Mouse (Mus musculus): Measurements from ENCODE around the gene Iqgap3. TPM values are rescaled to one million over a fixed set of nuclear protein-coding genes. Genes with fewer than 3 reads are reported as not detected.

Gene Iqgap3
- total RNA-seq (2015; ENCODE audit: low replicate concordance) = 6.5 and 6.7 TPM in 2 replicates
- 6.8 and 25.6 TPM in 2 replicates for total RNA-seq (2017; ENCODE audit: low replicate concordance)

- peak; percentile 93 for ATAC-seq (replicated peaks; ENCODE audit: low FRiP score, poor library complexity, severe bottlenecking)
Observed at GRCm38 (mm10) chr3:88081345-88082223, at the start of gene Iqgap3. TSS of gene Iqgap3 (plus strand) at chr3:88081971.

GRCm38 (mm10) chr3:88033506-88033905 is 48.3 kb upstream of the Iqgap3 start:
- ATAC-seq (replicated peaks; ENCODE audit: low FRiP score, poor library complexity, severe bottlenecking) = no peak

GRCm38 (mm10) chr3:88035561-88036293 is 46.0 kb upstream of the Iqgap3 start:
- ATAC-seq (replicated peaks; ENCODE audit: low FRiP score, poor library complexity, severe bottlenecking) = no peak

- peak; percentile 99 for ATAC-seq (replicated peaks; ENCODE audit: low FRiP score, poor library complexity, severe bottlenecking)
Observed at GRCm38 (mm10) chr3:88042661-88043421, 38.9 kb upstream of the Iqgap3 start, which contains the start of gene Gpatch4. TSS of gene Gpatch4 (plus strand) at chr3:88043108.

- no peak for ATAC-seq (replicated peaks; ENCODE audit: low FRiP score, poor library complexity, severe bottlenecking)
Observed at GRCm38 (mm10) chr3:88049532-88049931, 32.2 kb upstream of the Iqgap3 start.

GRCm38 (mm10) chr3:88057030-88057429 is 24.7 kb upstream of the Iqgap3 start:
- ATAC-seq (replicated peaks; ENCODE audit: low FRiP score, poor library complexity, severe bottlenecking) = no peak

GRCm38 (mm10) chr3:88057902-88058696 is 23.7 kb upstream of the Iqgap3 start, which contains the start of gene Naxe:
TSS of gene Naxe (minus strand) at chr3:88058495.
- ATAC-seq (replicated peaks; ENCODE audit: low FRiP score, poor library complexity, severe bottlenecking) = peak; percentile 95

- no peak for ATAC-seq (replicated peaks; ENCODE audit: low FRiP score, poor library complexity, severe bottlenecking)
Observed at GRCm38 (mm10) chr3:88068386-88068785, 13.4 kb upstream of the Iqgap3 start.

GRCm38 (mm10) chr3:88071783-88072182 is 10.0 kb upstream of the Iqgap3 start:
- peak; percentile 77 for ATAC-seq (replicated peaks; ENCODE audit: low FRiP score, poor library complexity, severe bottlenecking)

GRCm38 (mm10) chr3:88073631-88074030 is 8.1 kb upstream of the Iqgap3 start:
- no peak for ATAC-seq (replicated peaks; ENCODE audit: low FRiP score, poor library complexity, severe bottlenecking)

GRCm38 (mm10) chr3:88074351-88074750 is 7.4 kb upstream of the Iqgap3 start:
- no peak for ATAC-seq (replicated peaks; ENCODE audit: low FRiP score, poor library complexity, severe bottlenecking)

- no peak for ATAC-seq (replicated peaks; ENCODE audit: low FRiP score, poor library complexity, severe bottlenecking)
Observed at GRCm38 (mm10) chr3:88074766-88075165, 7.0 kb upstream of the Iqgap3 start.

GRCm38 (mm10) chr3:88077441-88077840 is 4.3 kb upstream of the Iqgap3 start:
- no peak for ATAC-seq (replicated peaks; ENCODE audit: low FRiP score, poor library complexity, severe bottlenecking)

- no peak for ATAC-seq (replicated peaks; ENCODE audit: low FRiP score, poor library complexity, severe bottlenecking)
Observed at GRCm38 (mm10) chr3:88078204-88078603, 3.6 kb upstream of the Iqgap3 start, which contains the start of gene Ttc24. TSS of gene Ttc24 (minus strand) at chr3:88078304.

GRCm38 (mm10) chr3:88082224-88082618 is 450 bp downstream of the Iqgap3 start:
- ATAC-seq (replicated peaks; ENCODE audit: low FRiP score, poor library complexity, severe bottlenecking) = peak; percentile 23

- peak; percentile 91 for ATAC-seq (replicated peaks; ENCODE audit: low FRiP score, poor library complexity, severe bottlenecking)
Observed at GRCm38 (mm10) chr3:88082663-88083062, 892 bp downstream of the Iqgap3 start.

GRCm38 (mm10) chr3:88084001-88084400 is 2.2 kb downstream of the Iqgap3 start:
- ATAC-seq (replicated peaks; ENCODE audit: low FRiP score, poor library complexity, severe bottlenecking) = no peak

- no peak for ATAC-seq (replicated peaks; ENCODE audit: low FRiP score, poor library complexity, severe bottlenecking)
Observed at GRCm38 (mm10) chr3:88085459-88085858, 3.7 kb downstream of the Iqgap3 start.

GRCm38 (mm10) chr3:88087688-88088087 is 5.9 kb downstream of the Iqgap3 start:
- ATAC-seq (replicated peaks; ENCODE audit: low FRiP score, poor library complexity, severe bottlenecking) = no peak

Data from erythroblast, adult 5-6 weeks (primary cell).